Mouse (Mus musculus) lung, postnatal 36 days (tissue): Measurements from ENCODE around the gene Lhx2.

Experiments
- DNase-seq: peaks from one replicate; pipeline ENCODE4 v3.0.0; 2022; ENCODE audit warnings: mixed read lengths

Lhx2 gene

GRCm38 (mm10) chr2:38417970-38418369, 78.9 kb downstream of the Lhx2 start:
- DNase-seq = peak; percentile 62
